Mouse (Mus musculus) cortical plate, adult 2 months (tissue): Measurements from ENCODE around the gene Glis2.

Experiments
- CTCF ChIP-seq: fragments of 200-500 bp; IDR thresholded peaks from 2 replicates; pipeline ENCODE4 v1.5.1; 2011; ENCODE audit warnings: mild to moderate bottlenecking, control low read depth, low read length; ENCODE audit not compliant: insufficient read depth; ENCODE audit errors: extremely low read depth
- POLR2A ChIP-seq: fragments of 200-500 bp; IDR thresholded peaks from 2 replicates; pipeline ENCODE4 v1.6.1; 2011; ENCODE audit warnings: mild to moderate bottlenecking, low read length, control low read depth; ENCODE audit not compliant: insufficient read depth; ENCODE audit errors: extremely low read depth

GRCm38 (mm10) chr16:4560145-4560952, 34.2 kb upstream of the Glis2 start:
- TF ChIP-seq CTCF (peak; percentile 45), POLR2A (no peak)
